In genomic region chr1:33738681-33739278, GRCm38 (mm10) we compare ENCODE assay signal across 13 mouse cellular contexts. TPM values are rescaled to one million over a fixed set of nuclear protein-coding genes. Genes with fewer than 3 reads are reported as not detected.
DNase-seq lines count a peak whose midpoint lies in the region; ATAC-seq and TF ChIP-seq lines count a peak whose summit lies in the region.
"Had no signal": no experiment of that assay in that cellular context is flagged by ENCODE, and none has a peak within 500 bp of the region (broad histone marks: within the 10 kb centered on the region; RNA-seq: fewer than 3 reads in every experiment).

No protein-coding gene starts in this region.

- peaks cover 54% of the 10 kb centered on the region for H3K36me3 ChIP-seq in embryonic facial prominence, embryonic 12.5 days
- H3K36me3 ChIP-seq in embryonic facial prominence, embryonic 10.5 days (replicated peaks), result peaks cover 90% of the 10 kb centered on the region
- H3K36me3 ChIP-seq in midbrain, embryonic 13.5 days, result peaks cover 58% of the 10 kb centered on the region
- peaks cover 86% of the 10 kb centered on the region for H3K36me3 ChIP-seq in midbrain, embryonic 10.5 days
- H3K36me3 ChIP-seq in hindbrain, postnatal 0 days (ENCODE audit: insufficient read depth, low read length), result peaks cover 27% of the 10 kb centered on the region; the same call in 1 of the 2 replicates
- peaks cover 21% of the 10 kb centered on the region; the same call in 1 of the 2 replicates for H3K36me3 ChIP-seq in neural tube, embryonic 14.5 days (ENCODE audit: control insufficient read depth, insufficient read depth, low read length)

- no peak overlapping the region for H3K4me3 ChIP-seq in embryonic facial prominence, embryonic 12.5 days
- H3K4me3 ChIP-seq in embryonic facial prominence, embryonic 10.5 days, result no peak overlapping the region
- no peak overlapping the region for H3K4me3 ChIP-seq in midbrain, embryonic 13.5 days (replicated peaks)
- H3K4me3 ChIP-seq in midbrain, embryonic 10.5 days, result no peak overlapping the region
- no peak overlapping the region for H3K4me3 ChIP-seq in hindbrain, postnatal 0 days (ENCODE audit: low read length)
- no peak overlapping the region for H3K4me3 ChIP-seq in neural tube, embryonic 14.5 days (ENCODE audit: low read depth, low read length)
- H3K4me3 ChIP-seq: gastrocnemius, adult 2 months; heart, embryonic 10.5 days; liver, embryonic 13.5 days; neural tube, embryonic 13.5 days had no signal

- ATAC-seq in embryonic facial prominence, embryonic 12.5 days (ENCODE audit: insufficient number of reproducible peaks, insufficient read depth, low FRiP score, low TSS enrichment), result 0 out of 2 replicates have a peak, but pooled peaks have one; percentile 9
- peak; percentile 72 for ATAC-seq in midbrain, embryonic 13.5 days
- ATAC-seq in hindbrain, postnatal 0 days, result 0 out of 2 replicates have a peak, but pooled peaks have one; percentile 8
- ATAC-seq in neural tube, embryonic 14.5 days (ENCODE audit: low read depth), result peak; percentile 52

- no peaks in the 10 kb centered on the region for H3K4me1 ChIP-seq in embryonic facial prominence, embryonic 12.5 days
- H3K4me1 ChIP-seq in embryonic facial prominence, embryonic 10.5 days, result no peaks in the 10 kb centered on the region
- no peaks in the 10 kb centered on the region for H3K4me1 ChIP-seq in midbrain, embryonic 13.5 days (replicated peaks)
- no peaks in the 10 kb centered on the region for H3K4me1 ChIP-seq in midbrain, embryonic 10.5 days
- no peaks in the 10 kb centered on the region for H3K4me1 ChIP-seq in hindbrain, postnatal 0 days (ENCODE audit: insufficient read depth, low read length)
- no peaks in the 10 kb centered on the region for H3K4me1 ChIP-seq in neural tube, embryonic 14.5 days (ENCODE audit: control insufficient read depth, insufficient read depth, low read length)
- H3K4me1 ChIP-seq: heart, embryonic 10.5 days; neural tube, embryonic 13.5 days had no signal

- no peak for DNase-seq in embryonic facial prominence, embryonic 10.5 days (ENCODE audit: low spot score)
- no peak for DNase-seq in midbrain, embryonic 10.5 days (ENCODE audit: low spot score)
- DNase-seq in hindbrain, postnatal 0 days (ENCODE audit: low spot score), result no peak
- DNase-seq in left cerebral cortex, postnatal 36 days (ENCODE audit: low spot score in 2 of 2), result no peak
- no peak for DNase-seq in gastrocnemius, postnatal 4 days (ENCODE audit: low spot score in 2 of 2)

- no peak overlapping the region for H3K4me2 ChIP-seq in embryonic facial prominence, embryonic 12.5 days (replicated peaks)
- no peak overlapping the region for H3K4me2 ChIP-seq in midbrain, embryonic 13.5 days (replicated peaks)
- no peak overlapping the region for H3K4me2 ChIP-seq in hindbrain, postnatal 0 days (ENCODE audit: low read depth, low read length)
- no peak overlapping the region for H3K4me2 ChIP-seq in neural tube, embryonic 14.5 days (ENCODE audit: low read depth, low read length)
- H3K4me2 ChIP-seq: liver, embryonic 13.5 days; neural tube, embryonic 13.5 days had no signal

- 89% methylated on average over 11 of the region's 11 CpGs for WGBS in embryonic facial prominence, embryonic 12.5 days
- 87% methylated on average over 11 of the region's 11 CpGs for WGBS in embryonic facial prominence, embryonic 10.5 days
- 88% methylated on average over 11 of the region's 11 CpGs for WGBS in midbrain, embryonic 13.5 days
- WGBS in midbrain, embryonic 10.5 days, result 89% methylated on average over 11 of the region's 11 CpGs
- WGBS in hindbrain, postnatal 0 days, result 87% methylated on average over 11 of the region's 11 CpGs
- 90% methylated on average over 11 of the region's 11 CpGs for WGBS in neural tube, embryonic 14.5 days

- TF ChIP-seq CTCF in hindbrain, postnatal 0 days (IDR thresholded peaks at IDR 0.05; ENCODE audit: low read depth), result no peak

- intact Hi-C loops in left cerebral cortex, postnatal 36 days (cut with DNase I), result loop anchor here (2.0 kb wide), 1 partner anchor 68 kb away; no protein-coding TSS in a partner anchor

- H3K9me3 ChIP-seq in embryonic facial prominence, embryonic 12.5 days, result no peaks in the 10 kb centered on the region
- H3K9me3 ChIP-seq in embryonic facial prominence, embryonic 10.5 days, result no peaks in the 10 kb centered on the region
- no peaks in the 10 kb centered on the region for H3K9me3 ChIP-seq in midbrain, embryonic 13.5 days
- no peaks in the 10 kb centered on the region for H3K9me3 ChIP-seq in midbrain, embryonic 10.5 days (replicated peaks)
- no peaks in the 10 kb centered on the region for H3K9me3 ChIP-seq in hindbrain, postnatal 0 days (ENCODE audit: low read length)
- H3K9me3 ChIP-seq in neural tube, embryonic 14.5 days (ENCODE audit: control insufficient read depth, low read length), result no peaks in the 10 kb centered on the region
- H3K9me3 ChIP-seq: heart, embryonic 10.5 days; liver, embryonic 13.5 days; neural tube, embryonic 13.5 days had no signal

- H3K27me3 ChIP-seq in embryonic facial prominence, embryonic 12.5 days, result no peaks in the 10 kb centered on the region
- no peaks in the 10 kb centered on the region for H3K27me3 ChIP-seq in embryonic facial prominence, embryonic 10.5 days (replicated peaks; ENCODE audit: low read depth, poor library complexity, severe bottlenecking)
- H3K27me3 ChIP-seq in midbrain, embryonic 13.5 days, result no peaks in the 10 kb centered on the region
- no peaks in the 10 kb centered on the region for H3K27me3 ChIP-seq in midbrain, embryonic 10.5 days (ENCODE audit: low read depth, poor library complexity, severe bottlenecking)
- no peaks in the 10 kb centered on the region for H3K27me3 ChIP-seq in hindbrain, postnatal 0 days (ENCODE audit: insufficient read depth, low read length)
- no peaks in the 10 kb centered on the region for H3K27me3 ChIP-seq in neural tube, embryonic 14.5 days (ENCODE audit: control insufficient read depth, insufficient read depth, low read length)
- H3K27me3 ChIP-seq: liver, embryonic 13.5 days; neural tube, embryonic 13.5 days had no signal

- no peak overlapping the region for H3K9ac ChIP-seq in embryonic facial prominence, embryonic 12.5 days
- H3K9ac ChIP-seq in midbrain, embryonic 13.5 days (replicated peaks), result no peak overlapping the region
- no peak overlapping the region for H3K9ac ChIP-seq in hindbrain, postnatal 0 days (replicated peaks; ENCODE audit: low read length)
- H3K9ac ChIP-seq in neural tube, embryonic 14.5 days (replicated peaks; ENCODE audit: low read depth, low read length), result no peak overlapping the region
- H3K9ac ChIP-seq: liver, embryonic 13.5 days; neural tube, embryonic 13.5 days had no signal

- H3K27ac ChIP-seq in embryonic facial prominence, embryonic 12.5 days, result no peak overlapping the region
- no peak overlapping the region for H3K27ac ChIP-seq in embryonic facial prominence, embryonic 10.5 days (replicated peaks)
- no peak overlapping the region for H3K27ac ChIP-seq in midbrain, embryonic 13.5 days
- no peak overlapping the region for H3K27ac ChIP-seq in midbrain, embryonic 10.5 days (replicated peaks)
- H3K27ac ChIP-seq in hindbrain, postnatal 0 days, result no peak overlapping the region
- no peak overlapping the region for H3K27ac ChIP-seq in neural tube, embryonic 14.5 days (ENCODE audit: low read depth, low read length)
- H3K27ac ChIP-seq: gastrocnemius, adult 2 months; heart, embryonic 10.5 days; liver, embryonic 13.5 days; macrophage; neural tube, embryonic 13.5 days had no signal

RNA-seq across cellular contexts. Expression of gene Bag2, which starts 18.8 kb away (rescaled TPM):
- 40.9 and 45.6 TPM in 2 replicates for polyA plus RNA-seq in embryonic facial prominence, embryonic 12.5 days (2016; fragmentation: Nextera tagmentation; extraction: Ambion mirVana)
- 59.0 and 65.7 TPM in 2 replicates for polyA plus RNA-seq in embryonic facial prominence, embryonic 10.5 days (2016; fragmentation: Nextera tagmentation; extraction: Ambion mirVana)
- polyA plus RNA-seq in midbrain, embryonic 13.5 days (2015; fragmentation: Nextera tagmentation; extraction: Ambion mirVana), result 17.4 and 18.5 TPM in 2 replicates
- polyA plus RNA-seq in midbrain, embryonic 10.5 days (2016; fragmentation: Nextera tagmentation; extraction: Ambion mirVana), result 39.0 and 52.2 TPM in 2 replicates
- 31.8 and 34.9 TPM in 2 replicates for total RNA-seq in hindbrain, postnatal 0 days (2014; rRNA removed)
- 26.6 and 27.8 TPM in 2 replicates for polyA plus RNA-seq in hindbrain, postnatal 0 days (2015; fragmentation: Nextera tagmentation; extraction: Ambion mirVana)
- 20.0 and 22.1 TPM in 2 replicates for polyA plus RNA-seq in neural tube, embryonic 14.5 days (2014; fragmentation: Nextera tagmentation; extraction: Ambion mirVana)
- 10 to 100 TPM; 11.7 to 12.2 TPM for total RNA-seq in left cerebral cortex, postnatal 36 days (2021)
- 10 to 100 TPM; 40.1 to 51.1 TPM for total RNA-seq in gastrocnemius, postnatal 4 days (2021)

RNA-seq across cellular contexts. Expression of gene Rab23, which starts 19.1 kb away (rescaled TPM):
- 36.9 and 39.1 TPM in 2 replicates for polyA plus RNA-seq in embryonic facial prominence, embryonic 12.5 days (2016; fragmentation: Nextera tagmentation; extraction: Ambion mirVana)
- 32.3 and 35.2 TPM in 2 replicates for polyA plus RNA-seq in embryonic facial prominence, embryonic 10.5 days (2016; fragmentation: Nextera tagmentation; extraction: Ambion mirVana)
- 27.3 and 29.9 TPM in 2 replicates for polyA plus RNA-seq in midbrain, embryonic 13.5 days (2015; fragmentation: Nextera tagmentation; extraction: Ambion mirVana)
- 30.9 and 33.2 TPM in 2 replicates for polyA plus RNA-seq in midbrain, embryonic 10.5 days (2016; fragmentation: Nextera tagmentation; extraction: Ambion mirVana)
- 9.0 and 11.6 TPM in 2 replicates for total RNA-seq in hindbrain, postnatal 0 days (2014; rRNA removed)
- 24.9 and 26.1 TPM in 2 replicates for polyA plus RNA-seq in hindbrain, postnatal 0 days (2015; fragmentation: Nextera tagmentation; extraction: Ambion mirVana)
- 30.9 and 33.5 TPM in 2 replicates for polyA plus RNA-seq in neural tube, embryonic 14.5 days (2014; fragmentation: Nextera tagmentation; extraction: Ambion mirVana)
- 10 to 100 TPM; 27.4 to 32.1 TPM for total RNA-seq in left cerebral cortex, postnatal 36 days (2021)
- total RNA-seq in gastrocnemius, postnatal 4 days (2021), result 10 to 100 TPM; 18.4 to 19.7 TPM

Comparison
In these comparisons a context has a peak if more than half of its experiments do, and no peak if none do; other contexts are left out.
1. ATAC-seq: peak in every context shown above with its lines; median percentile 72 in midbrain, embryonic 13.5 days; 52 in neural tube, embryonic 14.5 days; 9 in embryonic facial prominence, embryonic 12.5 days; 8 in hindbrain, postnatal 0 days.